Mouse (Mus musculus): ENCODE results near the gene Enc1.
"Not testable (repeated sequence)": the region's sequence is repeated elsewhere in the genome, so short reads cannot be mapped to it uniquely, and the experiment has no call there.

Gene Enc1

DNA sequence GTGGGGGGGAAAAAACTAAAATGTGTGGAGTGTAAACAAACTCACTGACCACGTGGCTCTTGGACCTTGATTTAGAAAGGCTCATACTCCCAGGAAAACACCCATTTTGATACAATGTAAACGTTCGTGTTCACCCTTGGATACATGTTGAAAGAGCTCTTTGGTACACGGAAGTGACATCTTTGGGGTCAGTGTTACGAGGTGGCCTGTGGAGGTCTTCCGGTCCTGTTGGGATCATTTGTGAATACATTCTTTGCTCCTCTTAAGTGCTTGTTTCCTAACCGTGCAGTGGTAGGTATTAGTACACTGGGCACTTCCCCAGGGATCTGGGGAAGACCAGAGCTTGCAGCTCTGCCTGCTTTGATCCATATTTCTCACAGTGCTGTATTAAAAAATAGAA, 10.8 kb downstream of the Enc1 start:
- DNase-seq (ENCODE audit: low spot score), result no peak

DNA sequence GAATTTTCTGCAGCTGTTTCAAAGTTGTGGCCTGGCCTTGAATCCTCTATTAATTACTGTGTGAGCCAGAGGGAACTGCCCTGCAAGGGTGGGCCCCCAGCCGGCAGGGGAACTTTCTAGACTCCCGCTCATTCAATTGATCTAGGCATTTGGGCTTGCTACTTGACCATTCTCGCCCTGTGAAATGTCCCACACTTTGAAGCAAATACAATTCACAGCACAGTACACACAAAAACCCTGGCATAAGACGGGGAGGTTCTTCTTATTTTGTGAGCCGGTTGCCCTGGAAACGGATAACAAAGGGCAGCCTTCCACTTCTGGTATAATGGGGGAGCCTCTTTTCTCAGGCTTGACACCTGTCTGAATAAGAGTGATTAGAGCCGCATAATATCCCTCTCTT, 11.6 kb downstream of the Enc1 start:
- DNase-seq (ENCODE audit: low spot score), result no peak

DNA sequence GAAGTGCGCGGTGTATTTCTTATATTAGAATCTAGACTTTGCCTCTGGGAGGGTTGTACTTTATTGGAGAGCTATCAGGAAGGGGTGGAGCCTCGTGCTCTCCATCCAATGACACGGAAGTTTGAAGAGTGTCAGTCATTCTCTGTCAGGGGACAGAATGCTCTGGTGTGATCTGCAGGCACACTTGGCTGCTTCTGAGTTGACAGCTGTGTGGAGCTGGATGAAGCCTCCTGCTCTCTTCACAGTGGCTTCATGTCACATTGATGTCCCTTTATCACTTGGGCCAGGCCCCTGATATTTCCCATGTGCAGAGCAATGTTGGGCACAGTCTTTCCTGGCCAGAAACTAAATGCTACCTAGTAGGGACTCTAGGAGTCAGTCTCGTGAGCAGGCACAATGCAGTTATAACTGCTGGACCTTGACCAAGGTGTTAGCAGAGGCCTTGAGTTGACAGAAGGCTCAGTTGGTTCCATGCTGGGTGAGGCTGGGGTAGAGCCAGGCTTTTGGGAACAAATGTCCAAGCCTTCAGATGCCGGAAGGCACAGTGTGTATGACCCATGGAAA, 12.6 kb downstream of the Enc1 start:
- peak; percentile 43 for DNase-seq (ENCODE audit: low spot score)

DNA sequence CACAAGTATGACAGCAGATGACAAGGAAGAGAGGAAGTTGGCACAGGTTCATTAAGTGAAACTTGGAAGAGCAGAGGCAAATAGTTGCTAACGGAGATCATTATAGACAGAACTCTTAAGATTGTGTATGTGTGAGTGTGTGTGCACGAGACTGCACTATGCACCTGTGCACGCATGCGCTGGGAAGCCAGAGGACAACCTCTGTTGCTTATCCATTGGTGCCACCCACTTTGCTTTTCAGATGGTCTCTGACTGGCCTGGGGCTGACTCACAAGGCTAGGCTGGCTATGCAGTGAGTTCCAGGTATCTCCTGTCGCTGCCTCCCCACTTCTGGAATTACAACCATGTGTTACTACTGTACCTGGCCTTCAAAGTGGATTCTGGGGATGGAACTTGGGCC, 13.1 kb downstream of the Enc1 start:
- no peak for DNase-seq (ENCODE audit: low spot score)

DNA sequence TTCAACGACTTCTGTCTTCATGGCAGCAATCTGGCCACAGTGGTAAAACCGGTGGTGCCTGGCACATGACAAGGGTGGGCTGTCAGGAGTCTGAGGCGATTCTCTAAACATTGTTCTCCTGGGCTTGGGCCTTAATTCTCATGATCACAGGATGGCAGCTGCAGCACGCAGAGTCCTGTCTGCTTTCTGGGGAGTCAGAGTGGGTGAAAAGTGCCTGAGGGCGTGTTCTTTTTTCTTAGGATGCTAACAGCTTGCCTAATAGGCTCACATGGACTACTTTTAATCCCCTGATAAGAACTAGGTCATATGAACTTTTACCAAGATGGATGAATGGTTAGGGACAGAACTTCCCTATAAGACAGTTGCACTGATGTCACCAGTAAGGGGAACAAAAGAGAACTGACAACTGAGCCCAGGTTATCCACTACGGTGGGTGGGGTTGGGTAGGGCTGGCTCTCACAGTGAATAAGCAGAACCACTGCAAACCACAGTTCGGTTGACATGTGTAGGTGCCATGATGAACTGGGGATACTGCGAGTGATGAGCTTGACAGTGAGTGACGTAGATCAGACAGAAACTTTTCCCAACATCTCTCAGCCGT, 13.8 kb downstream of the Enc1 start:
- DNase-seq (ENCODE audit: low spot score), result no peak

DNA sequence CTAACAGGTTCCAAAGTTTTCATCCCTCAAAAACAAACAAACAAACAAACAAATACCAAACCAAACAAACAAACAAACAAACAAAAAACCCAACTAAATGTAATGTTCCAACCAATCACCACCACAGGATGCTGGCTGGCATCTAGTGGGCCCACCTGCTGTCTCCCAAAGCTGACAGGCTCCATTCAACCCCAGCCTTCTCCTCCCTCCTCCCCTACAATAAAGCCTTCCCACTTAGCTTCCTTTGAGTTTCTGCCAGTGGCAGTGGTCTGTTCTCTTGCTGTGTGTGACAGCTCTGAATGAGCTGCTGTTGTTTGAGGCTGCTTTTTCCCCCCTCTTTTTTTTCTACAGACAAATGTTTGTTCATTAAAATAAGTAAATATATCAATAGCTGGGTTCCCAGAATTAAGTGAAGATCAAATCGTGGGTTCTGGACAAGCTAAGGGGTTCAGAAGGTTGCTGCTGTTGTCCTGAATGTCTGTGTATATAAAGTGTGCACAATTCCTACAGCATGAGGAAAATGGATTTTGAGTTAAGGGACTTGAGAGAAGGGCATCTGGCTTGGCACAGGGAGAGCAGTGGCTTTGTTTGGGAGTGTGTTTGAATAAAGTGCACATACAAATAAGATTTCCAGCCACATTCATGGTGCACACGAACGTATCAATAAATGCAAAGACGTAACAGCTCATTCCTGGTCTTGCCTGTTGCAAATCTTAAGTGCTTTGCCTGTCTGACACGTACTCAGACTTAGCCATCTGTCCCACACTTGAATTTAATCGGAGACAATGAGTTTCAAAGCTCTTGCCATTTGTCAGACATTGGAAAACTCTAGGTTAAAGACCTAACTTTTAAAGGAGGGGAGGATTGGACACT, 15.3 kb downstream of the Enc1 start:
- DNase-seq (ENCODE audit: low spot score), result no peak

DNA sequence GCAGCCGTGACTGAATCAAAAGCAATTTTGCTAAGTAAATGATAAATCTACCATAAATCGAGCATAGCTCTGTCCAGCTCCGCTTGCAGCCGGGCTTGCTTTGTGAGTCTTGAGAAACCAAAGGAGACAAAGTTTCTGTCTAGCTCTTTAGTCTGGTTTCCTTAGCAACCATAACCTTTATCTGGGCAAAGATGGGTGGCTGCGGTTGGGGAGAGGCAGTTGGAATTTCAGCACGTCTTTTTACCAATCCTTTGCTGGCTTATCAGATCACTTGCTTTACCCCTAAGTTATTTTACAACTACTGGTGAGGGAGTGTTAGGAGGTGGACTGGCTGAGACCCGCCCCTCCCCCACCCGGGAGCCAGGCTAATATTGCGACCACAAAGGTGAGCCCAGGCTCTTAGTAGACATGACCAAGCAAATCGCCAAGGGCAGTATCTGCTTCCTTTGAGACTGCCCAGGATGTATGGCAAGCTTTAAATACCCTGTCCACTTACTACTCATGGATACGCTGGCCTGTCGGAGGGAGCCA, 16.0 kb downstream of the Enc1 start:
- no peak for DNase-seq (ENCODE audit: low spot score)

DNA sequence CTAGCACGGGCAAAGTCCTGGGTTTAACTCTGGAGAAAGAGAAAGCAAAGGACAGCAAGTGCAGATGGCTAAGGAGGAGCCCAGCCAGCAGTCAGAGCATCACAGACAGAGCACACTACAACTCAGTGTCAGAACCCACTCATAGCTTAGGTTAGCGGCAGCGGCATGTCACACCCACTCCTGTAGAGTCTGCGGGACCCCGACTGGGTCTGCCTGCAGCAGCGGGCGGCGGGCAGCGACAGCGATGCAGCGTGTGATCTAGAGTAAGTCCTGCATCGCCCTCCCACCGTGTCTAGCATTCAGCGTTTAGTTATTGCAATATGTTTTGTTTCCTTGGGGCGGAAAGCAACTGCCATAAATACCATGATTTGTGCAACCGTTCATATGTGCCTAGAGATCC, 18.4 kb downstream of the Enc1 start:
- DNase-seq (ENCODE audit: low spot score), result no peak

DNA sequence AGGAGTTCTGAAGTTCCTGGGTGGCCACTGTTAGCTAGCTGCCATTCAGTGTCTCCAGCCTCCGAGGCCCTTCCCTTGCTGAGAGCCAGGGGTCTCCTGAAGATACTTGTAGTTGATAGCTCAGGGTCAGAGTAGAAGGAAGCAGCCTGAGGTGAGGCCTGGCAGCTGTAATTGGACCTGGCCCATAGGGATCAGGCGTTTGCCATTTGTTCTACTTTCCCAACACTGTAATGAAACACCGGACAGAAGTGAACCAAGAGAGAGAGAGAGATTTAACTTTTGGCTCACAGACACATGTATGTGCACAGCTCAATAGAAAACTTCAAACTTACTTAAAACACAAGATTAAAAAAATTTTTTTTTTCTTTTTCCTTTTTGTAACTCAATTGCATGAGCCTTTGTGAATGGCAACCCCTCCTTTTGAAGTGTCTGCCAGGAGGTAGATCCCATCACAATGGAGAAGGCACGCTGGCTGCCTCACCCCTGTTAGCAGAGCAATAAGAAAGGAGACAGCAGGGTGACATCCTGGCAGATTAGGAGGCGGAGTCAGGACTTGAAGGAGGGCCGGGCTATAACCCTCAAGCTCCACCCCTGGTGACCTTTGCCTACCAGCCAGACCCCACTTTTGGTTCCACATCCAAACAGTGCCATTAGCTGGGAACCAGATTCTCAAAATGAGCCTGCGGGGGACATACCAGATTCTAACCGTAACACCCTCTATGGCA, 19.7 kb downstream of the Enc1 start:
- DNase-seq (ENCODE audit: low spot score), result peak; percentile 34

DNA sequence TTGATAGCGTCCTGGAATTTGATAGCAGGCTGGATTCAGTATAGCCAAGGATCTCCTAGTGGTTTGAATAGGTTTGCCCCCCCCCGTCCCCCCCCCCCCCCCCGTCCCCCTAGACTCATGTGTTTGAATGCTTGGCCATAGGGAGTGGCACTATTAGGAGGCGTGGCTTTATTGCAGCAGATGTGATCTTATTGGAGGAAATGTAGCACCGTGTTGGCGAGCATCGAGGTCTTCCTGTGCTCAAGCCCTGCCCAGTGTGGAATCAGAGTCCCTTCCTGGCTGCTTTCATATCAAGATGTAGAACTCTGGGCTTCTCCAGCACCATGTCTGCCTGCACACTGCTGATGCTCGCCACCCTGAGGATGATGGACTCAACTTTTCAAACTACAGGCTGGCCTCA, 20.6 kb downstream of the Enc1 start:
- DNase-seq (ENCODE audit: low spot score), result no peak

DNA sequence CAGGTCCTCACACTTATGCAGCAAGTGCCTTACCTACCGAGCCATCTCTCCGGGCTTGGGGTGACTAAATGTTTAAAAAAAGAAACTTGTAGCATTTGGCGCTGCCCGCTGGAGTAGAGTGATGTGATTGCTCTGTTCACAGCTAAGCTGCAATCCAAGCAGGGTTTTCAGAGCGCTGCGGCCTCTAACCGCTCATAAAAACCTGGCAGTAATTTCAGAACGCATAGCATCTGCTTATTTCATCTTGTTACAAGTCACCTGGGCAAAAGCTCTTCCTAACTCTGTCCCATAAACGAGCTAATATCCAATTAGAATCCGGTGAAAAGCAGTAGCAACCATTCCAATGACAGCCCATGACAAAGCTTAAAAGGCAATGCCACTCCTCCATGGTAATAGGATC, 21.8 kb downstream of the Enc1 start:
- DNase-seq (ENCODE audit: low spot score), result no peak

DNA sequence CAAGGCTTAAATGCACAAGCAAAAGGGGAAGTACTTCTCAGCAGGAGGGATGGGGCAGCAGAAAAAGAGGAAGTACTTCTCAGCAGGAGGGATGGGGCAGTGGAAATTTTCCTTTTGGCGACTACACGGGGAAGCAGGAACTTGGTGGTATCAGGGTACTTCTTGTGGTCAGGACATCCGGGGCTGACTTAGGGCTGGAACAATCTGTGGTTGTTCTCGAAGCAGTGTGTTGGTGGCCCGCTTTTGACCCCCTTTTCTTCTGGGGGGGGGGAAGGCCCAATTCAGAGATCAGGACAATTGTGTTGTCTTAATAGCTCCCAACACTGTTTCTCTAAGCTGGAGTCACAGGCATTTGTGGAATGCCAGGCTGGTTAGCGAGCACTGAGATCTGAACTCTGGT, 24.6 kb downstream of the Enc1 start:
- DNase-seq (ENCODE audit: low spot score), result not testable (repeated sequence)

DNA sequence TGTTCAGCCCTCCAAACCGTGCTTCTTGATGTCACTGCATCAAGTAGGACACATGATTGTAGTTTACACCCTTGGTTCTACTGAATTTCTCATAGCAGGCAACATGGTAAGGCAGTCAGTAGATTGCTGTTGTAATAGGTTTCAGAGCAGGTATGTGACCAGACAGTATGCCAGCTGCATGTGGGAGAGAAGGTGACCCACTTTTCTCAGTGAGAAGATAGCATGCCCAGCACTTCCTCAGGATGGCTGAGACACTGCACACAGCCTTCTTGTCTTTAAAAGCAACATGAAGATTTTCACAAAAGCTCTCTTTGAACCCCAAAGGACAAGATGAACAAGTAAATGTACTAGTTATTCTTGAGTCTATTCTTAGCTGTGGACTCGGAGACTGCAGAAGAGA, 29.8 kb downstream of the Enc1 start:
- no peak for DNase-seq (ENCODE audit: low spot score)

DNA sequence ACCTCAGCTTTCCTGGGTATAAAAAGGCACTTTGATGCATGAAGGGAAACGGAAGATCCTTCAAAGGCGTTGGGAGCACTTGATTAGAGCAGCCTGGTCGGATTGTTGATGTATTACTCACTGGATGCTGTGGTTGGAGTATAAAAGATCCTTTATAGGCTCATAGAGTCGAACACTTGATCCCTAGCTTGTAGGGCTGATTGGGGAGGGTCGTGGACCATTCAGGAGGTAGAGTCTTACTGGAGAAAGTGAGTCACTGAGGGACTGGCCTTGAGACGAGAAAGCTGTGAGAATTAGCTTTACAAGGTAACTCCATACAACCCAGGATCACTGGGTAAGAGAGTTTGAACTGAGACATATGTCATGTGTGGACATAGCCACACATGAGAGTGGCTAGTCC, 30.7 kb downstream of the Enc1 start:
- no peak for DNase-seq (ENCODE audit: low spot score)

DNA sequence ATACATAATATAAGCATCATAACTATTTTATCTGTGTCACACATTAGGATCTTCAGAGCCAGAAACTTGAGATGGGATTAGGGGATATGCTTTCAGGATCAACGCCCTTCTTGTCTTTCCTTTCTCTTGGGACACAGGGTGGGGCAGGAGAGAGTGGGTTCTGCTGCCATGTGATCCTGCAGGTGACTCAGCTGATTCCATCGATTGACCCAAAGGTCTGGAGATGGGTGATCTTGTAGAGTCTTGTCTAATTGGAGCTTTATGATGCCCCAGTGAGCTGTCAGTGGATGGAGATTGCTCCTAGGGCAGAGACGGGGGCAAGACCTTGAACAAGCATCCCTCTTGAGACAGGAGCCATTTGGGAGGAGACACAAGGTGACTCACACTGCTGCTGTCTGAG, 33.9 kb downstream of the Enc1 start:
- DNase-seq (ENCODE audit: low spot score), result no peak

DNA sequence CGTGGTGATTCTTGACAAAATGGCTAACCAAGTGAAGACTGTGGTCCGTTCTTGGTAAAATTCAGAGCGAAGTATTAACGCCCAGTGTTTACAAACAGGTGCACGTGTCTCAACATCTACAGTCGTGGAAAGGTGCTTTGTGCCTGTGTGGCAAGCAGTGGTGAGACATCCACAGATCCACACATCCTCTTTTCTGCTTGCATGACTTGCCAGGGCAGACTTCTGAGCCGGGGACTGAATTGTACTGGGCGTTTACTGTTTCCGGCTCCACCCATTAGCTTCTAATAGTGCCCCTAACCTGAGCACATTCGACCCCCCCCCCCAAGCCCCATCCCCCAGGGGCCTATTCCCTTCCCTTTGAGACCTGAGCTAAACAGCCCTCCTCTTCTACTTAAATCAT, 34.6 kb downstream of the Enc1 start:
- DNase-seq (ENCODE audit: low spot score), result no peak

DNA sequence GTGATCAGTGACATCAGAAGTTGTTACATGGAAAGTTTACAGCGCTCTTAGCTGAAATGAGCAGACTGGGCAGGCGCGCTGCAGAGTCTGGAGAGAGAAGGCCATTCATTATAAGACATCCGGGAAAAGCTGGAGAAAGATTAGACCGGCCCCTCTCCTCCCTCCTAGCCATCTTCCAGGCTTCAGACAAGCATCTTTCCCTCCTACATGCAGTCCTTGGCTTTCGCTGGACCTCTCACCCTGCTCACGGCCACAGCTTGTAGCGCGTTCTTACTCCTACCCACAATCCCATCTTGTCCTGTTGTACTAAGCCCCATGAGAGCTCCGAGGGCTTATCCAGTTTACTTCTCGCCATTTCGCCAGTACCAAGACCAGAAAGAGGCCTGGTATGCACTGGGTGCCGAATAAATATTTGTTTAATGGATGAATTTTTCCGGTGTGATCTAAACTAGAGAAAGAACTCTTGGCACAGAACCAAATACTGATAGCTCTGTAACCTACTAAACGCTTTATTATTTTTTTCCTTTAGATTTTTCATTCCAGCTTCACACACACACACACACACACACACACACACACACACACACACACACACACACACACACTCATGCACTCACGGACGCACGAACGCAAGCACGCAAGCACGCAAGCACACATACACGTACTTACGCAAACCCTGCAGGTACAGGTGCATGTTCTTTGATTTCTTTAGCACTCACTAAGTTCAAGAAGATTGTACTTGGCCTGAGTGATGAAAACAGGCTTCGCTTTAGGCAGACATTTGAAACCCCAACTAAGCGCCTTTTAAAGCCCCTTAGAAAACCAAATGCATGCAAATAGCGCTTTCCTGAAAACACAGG, 41.4 kb downstream of the Enc1 start:
- no peak for DNase-seq (ENCODE audit: low spot score)

DNA sequence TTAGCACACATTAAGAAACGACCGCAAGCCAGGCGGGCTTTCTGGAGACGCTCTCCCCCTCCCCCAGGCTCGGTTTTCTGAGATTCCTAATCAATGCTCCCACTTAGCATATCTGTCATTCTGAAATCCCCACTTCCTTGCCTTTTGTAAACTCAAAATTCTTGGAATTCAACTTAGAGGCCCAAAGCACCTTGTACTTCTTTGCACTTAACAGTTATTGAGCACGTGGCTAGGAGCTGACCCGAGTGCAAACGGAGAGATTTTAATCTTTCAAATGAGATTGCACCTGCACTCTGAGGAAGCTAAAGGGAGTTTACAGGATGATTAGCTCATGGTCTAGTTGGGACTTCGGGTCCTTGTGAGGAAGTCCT, 42.0 kb downstream of the Enc1 start:
- no peak for DNase-seq (ENCODE audit: low spot score)

DNA sequence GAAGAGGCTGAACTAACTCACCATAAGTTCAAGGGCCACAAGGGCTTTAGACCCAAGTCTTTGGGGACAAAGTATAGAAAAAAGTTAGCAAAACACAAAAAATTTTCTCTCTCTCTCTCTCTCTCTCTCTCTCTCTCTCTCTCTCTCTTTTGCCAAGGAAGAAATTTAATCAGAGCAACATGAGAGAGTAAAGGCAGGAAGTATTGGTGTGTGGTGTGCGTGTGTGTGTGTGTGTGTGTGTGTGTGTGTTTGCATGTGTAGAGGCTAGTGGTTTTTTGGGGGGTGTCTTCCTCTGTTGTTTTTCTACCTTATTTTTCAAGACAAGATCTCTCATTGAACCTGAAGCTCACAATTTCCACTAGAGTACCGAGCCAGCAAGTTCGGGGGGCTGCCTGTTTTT, 46.1 kb downstream of the Enc1 start:
- DNase-seq (ENCODE audit: low spot score), result no peak

DNA sequence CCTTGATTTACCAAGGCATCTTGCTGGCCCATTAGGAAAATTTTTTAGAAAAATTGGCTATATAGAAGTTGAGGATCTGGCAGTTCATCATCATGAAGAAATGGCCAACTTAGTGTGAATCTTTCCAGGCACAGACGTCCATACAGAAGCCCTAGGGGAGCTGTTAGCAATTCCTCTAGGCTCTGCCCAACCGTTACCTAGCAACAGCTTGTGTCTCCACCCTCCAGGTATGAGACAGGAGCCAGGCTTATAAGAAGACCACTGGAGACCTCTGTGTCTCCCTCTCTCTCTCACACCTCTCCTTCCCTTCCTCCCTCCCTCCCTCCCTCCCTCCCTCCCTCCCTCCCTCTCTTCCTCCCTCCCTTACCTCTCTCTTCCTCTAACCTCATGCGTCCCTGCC, 49.8 kb downstream of the Enc1 start:
- no peak for DNase-seq (ENCODE audit: low spot score)

DNA sequence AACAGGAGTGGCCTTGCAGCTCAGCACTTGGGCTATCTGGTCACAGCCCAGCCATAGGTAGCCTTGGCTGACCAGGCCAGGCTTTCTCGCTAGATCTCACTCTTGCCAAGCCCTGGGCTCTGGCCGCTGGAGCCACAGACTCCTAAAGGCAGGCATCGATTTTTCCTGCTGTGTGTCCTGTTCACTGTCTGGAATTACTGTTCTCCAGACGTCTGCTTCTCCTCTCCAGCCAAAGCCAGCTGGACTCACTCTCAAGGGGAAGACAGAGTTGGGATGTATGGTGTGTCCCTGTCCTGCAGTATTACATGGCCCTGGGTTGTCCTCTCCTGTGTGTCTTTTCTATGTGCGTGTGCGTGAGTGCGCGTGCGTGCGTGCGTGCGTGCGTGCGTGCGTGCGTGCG, 50.4 kb downstream of the Enc1 start:
- DNase-seq (ENCODE audit: low spot score), result no peak

DNA sequence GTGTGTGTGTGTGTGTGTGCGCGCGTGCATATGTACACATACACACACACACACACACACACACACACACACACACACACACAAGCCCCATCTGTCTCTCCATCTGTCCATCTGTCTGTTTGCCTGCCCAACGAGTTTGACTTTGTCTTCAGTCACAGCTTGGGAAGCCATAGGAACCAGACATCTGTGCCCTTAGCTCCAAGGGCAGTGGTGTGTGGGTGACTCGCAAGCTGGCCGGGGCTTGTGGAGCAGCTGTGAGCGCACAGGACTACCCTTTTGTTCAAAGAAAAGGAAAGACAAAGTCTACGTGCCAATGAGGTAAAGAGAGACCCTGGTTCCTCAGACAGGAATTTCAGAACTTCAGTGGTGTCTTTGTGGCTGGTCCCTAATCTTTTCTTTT, 51.1 kb downstream of the Enc1 start:
- no peak for DNase-seq (ENCODE audit: low spot score)
